Mouse (Mus musculus): Measurements from ENCODE around the gene Wasf2. TPM values are rescaled to one million over a fixed set of nuclear protein-coding genes. Genes with fewer than 3 reads are reported as not detected.

Gene Wasf2
- polyA plus RNA-seq, 1 experiment: 43.5 TPM

Other genes with a start within 250 kb of the Wasf2 start
- 20.1 and 33.5 TPM in 2 replicates for gene Stx12, start 246.0 kb upstream of the Wasf2 start, polyA plus RNA-seq (2012; rRNA removed)
- 8.7 and 10.5 TPM in 2 replicates for gene Fam76a, start 207.9 kb upstream of the Wasf2 start, polyA plus RNA-seq (2012; rRNA removed)
- 4.9 and 5.5 TPM in 2 replicates for gene Fgr, start 156.4 kb upstream of the Wasf2 start, polyA plus RNA-seq (2012; rRNA removed)
- gene Ahdc1, start 119.2 kb upstream of the Wasf2 start, polyA plus RNA-seq (2012; rRNA removed): 9.5 and 9.8 TPM in 2 replicates
- gene Cd164l2, start 81.6 kb downstream of the Wasf2 start, polyA plus RNA-seq (2012; rRNA removed): 0.38 and 0.77 TPM in 2 replicates
- gene Gpr3, start 82.0 kb downstream of the Wasf2 start, polyA plus RNA-seq (2012; rRNA removed): 0.11 and 0.21 TPM in 2 replicates
- gene Map3k6, start 110.3 kb downstream of the Wasf2 start, polyA plus RNA-seq (2012; rRNA removed): 42.8 and 65.0 TPM in 2 replicates
- gene Sytl1, start 132.6 kb downstream of the Wasf2 start, polyA plus RNA-seq (2012; rRNA removed): 14.4 and 15.2 TPM in 2 replicates
- 91.8 and 95.3 TPM in 2 replicates for gene Tmem222, start 147.3 kb downstream of the Wasf2 start, polyA plus RNA-seq (2012; rRNA removed)
- gene Wdtc1, start 223.0 kb downstream of the Wasf2 start, polyA plus RNA-seq (2012; rRNA removed): 41.7 and 51.0 TPM in 2 replicates
- 32.5 and 42.8 TPM in 2 replicates for gene Slc9a1, start 239.2 kb downstream of the Wasf2 start, polyA plus RNA-seq (2012; rRNA removed)

All from large intestine, adult 2 months (tissue).